Mouse (Mus musculus) liver, embryonic 14 days (tissue): Measurements from ENCODE around the gene H2afv. TPM values are rescaled to one million over a fixed set of nuclear protein-coding genes. Genes with fewer than 3 reads are reported as not detected.

Experiments used
- polyA plus RNA-seq: library from polyadenylated mRNA; depleted of rRNA; stranded (reverse); fragments of >200 nt; gene quantifications from 2 replicates; pipeline ENCODE4 v1.2.3, GENCODE M21; 2012; rRNA removed

H2afv gene
- polyA plus RNA-seq = 44.4 TPM in 2 replicates

DNA sequence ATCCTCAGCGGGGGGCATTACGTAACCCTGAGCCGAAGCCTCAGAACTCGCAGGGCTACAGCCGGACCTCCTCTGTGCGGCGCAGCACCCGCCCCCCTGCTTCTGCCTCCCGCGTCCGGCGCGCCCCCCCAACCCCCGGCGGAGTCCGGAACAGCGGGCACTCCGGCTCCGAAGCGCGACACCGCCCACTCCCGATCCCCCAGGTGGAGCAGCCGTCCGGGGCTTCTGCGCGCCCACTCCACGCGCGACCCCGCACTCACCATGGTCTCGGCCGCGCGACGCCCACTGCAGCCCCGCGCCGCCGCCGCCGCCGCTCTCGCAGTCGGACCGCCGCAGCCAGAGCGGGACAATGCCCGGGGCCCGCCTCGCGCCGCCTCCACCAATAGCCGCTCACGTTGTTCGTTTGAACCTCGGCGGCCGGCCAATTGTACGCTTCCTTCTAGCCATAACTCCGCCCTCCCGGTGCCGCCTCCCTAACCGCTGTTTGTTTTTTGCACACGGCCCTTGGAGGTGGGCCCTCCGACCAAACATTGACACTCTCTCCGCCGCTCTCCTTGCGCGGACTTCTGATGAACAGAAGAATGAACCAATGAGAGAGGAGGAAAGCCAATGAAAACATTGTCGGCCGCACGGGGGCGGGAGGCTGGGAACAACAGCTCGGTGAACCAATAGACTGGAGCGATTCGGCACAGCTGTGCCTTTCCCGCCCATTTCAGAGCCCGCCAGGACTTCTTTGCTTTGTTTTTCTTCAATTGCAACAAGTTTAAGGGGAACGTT, at the start of gene H2afv:
TSS of gene H2afv (minus strand) at position 367 of the 777 bp plus-strand sequence.

DNA sequence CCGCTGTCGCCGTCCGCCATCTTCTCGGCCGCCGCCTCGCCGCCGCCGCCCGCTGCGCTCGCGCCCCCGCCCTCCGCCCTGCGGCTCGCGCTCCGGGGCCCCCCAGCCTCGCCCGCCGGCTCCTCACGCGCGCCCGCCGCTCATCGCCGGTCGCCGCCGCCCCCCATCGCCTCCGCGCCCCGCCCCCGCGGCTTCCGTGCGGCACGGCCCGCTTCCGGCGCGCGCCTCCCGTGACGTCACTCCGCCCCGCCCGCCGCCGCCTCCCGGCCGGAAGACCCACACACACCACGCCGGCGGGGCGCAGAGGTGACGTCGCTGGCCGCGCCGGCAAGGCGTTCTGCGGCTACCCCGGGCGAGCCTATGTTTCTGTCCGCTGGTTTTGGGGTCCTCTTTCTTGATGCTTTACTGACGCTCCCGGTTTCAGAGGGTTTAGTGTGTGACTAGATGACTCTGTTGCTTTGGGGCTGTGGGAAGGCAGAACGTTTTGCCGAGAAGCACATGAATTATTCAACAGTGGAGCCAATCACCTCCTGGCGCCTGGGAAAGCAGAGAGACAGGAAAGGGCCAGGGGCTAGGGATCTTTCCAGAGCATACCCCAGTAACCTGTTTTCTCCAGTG, 31.7 kb upstream of the H2afv start, which contains the start of gene Purb:
TSS of gene Purb (minus strand) at position 51 of the 618 bp plus-strand sequence.

DNA sequence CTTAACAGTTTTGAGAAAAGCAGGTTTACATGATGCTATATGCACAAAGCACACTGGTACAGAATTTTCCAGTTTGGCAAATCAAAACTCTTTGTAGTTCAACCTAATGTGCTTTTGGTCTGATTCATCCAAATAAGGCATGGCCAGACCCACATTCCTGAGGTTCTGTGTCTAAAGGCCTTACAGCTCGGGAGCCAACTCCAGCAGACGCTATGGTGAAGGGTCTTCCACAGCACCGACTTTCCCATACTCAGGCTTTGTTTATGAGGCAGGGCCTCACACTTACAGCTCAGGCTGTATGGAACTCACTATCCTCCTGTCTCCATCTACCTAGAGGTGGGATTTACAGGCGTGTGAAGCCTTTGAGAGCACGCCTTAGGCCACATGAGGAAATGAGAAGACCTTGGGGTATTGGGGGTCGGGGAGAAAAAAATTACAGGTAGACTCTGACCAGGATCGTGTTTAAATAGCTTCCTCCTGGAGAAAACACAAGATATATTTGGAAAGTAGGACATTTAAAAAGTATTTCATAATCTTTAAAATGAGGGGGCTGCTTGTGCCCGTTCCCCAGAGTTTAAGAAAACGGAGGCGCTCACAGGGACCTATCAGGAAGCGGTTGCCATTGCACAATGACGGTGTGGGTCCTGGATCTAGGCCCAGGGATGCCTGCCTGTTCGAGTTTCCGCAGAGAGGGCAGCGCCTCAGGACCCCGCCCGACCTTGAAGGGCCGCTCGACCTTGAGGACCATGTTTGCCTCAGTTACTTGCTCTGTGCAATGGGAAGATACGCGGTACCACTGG, 29.3 kb downstream of the H2afv start, which contains the start of gene Ppia:
TSS of gene Ppia (plus strand) at position 693 of the 800 bp plus-strand sequence.

DNA sequence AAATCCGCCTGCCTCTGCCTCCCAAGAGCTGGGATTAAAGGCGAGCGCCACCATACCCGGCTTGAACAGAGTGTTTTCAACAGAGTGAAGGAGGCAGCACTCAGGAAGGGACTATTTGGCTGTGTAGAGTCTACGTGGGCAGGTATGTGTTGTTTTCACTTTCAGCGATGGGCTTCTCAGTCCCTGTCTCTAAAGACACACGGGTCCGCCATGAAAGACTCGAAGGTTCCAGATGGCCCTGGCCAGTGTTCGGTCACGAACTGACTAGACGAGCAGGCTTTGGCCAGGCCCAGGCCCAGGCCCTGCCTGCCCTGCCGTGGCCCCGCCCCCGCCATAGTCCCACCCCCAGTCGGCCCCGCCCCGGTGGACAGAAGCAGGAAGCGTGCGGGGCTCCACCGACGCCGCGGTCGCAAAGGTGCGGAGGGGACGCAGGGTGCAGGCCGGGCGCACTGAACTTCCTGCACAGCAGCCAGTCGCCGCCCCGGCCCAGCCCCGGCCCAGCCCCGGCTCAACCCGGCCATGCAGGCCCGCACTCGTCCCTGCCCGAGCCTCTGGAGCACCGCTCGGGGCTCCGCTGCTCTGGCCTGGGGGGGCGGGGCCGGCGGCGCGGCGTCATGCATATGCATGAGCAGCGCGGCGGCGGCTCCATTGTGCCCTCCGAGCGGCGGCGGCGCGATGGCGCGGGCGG, 55.4 kb downstream of the H2afv start, which contains the start of gene Zmiz2:
TSS of gene Zmiz2 (plus strand) at position 349 of the 688 bp plus-strand sequence.

Other genes starting within 250 kb of the H2afv start
- gene A730071L15Rik, start 244.4 kb downstream of the H2afv start, polyA plus RNA-seq = 0.06 TPM in 2 replicates
- gene Nudcd3, start 244.0 kb downstream of the H2afv start, polyA plus RNA-seq = 10.2 and 11.7 TPM in 2 replicates
- gene Npc1l1, start 214.3 kb downstream of the H2afv start, polyA plus RNA-seq = 0.08 and 0.09 TPM in 2 replicates
- gene Ddx56, start 176.7 kb downstream of the H2afv start, polyA plus RNA-seq = 27.3 and 31.2 TPM in 2 replicates
- gene Tmed4, start 169.6 kb downstream of the H2afv start, polyA plus RNA-seq = 25.5 and 28.9 TPM in 2 replicates
- gene Ogdh, start 152.8 kb downstream of the H2afv start, polyA plus RNA-seq = 37.9 and 43.6 TPM in 2 replicates
- gene Zmiz2, start 55.4 kb downstream of the H2afv start, polyA plus RNA-seq = 5.4 and 7.5 TPM in 2 replicates
- 1,822 and 2,000 TPM in 2 replicates for gene Ppia, start 29.0 kb downstream of the H2afv start, polyA plus RNA-seq
- gene Purb, start 31.5 kb upstream of the H2afv start, polyA plus RNA-seq = 6.2 and 7.7 TPM in 2 replicates
- 4.9 and 7.1 TPM in 2 replicates for gene Myo1g, start 76.5 kb upstream of the H2afv start, polyA plus RNA-seq
- gene Ccm2, start 102.4 kb upstream of the H2afv start, polyA plus RNA-seq = 27.3 and 32.9 TPM in 2 replicates
- gene Nacad, start 161.6 kb upstream of the H2afv start, polyA plus RNA-seq = 4.1 and 7.8 TPM in 2 replicates
- gene Tbrg4, start 181.6 kb upstream of the H2afv start, polyA plus RNA-seq = 48.1 and 54.8 TPM in 2 replicates
- gene Wap, start 194.2 kb upstream of the H2afv start, polyA plus RNA-seq = not detected in 2 replicates
- gene Ramp3, start 214.1 kb upstream of the H2afv start, polyA plus RNA-seq = 0.05 and 0.16 TPM in 2 replicates